Mouse (Mus musculus) megakaryocyte progenitor cell, adult 5-6 weeks (primary cell): ENCODE data around the gene Nedd4. TPM values are rescaled to one million over a fixed set of nuclear protein-coding genes. Genes with fewer than 3 reads are reported as not detected.
"Not testable (repeated sequence)": the region's sequence is repeated elsewhere in the genome, so short reads cannot be mapped to it uniquely, and the experiment has no call there.

Source experiments
- ATAC-seq: replicated peaks from 2 replicates; pipeline ENCODE4 v1.8.0; 2016; ENCODE audit warnings: mild to moderate bottlenecking, moderate TSS enrichment, inconsistent platforms; ENCODE audit not compliant: poor library complexity
- total RNA-seq, 2 experiments: library from RNA; stranded (forward) in 1 of 2; stranded (reverse) in 1 of 2; fragments of 157-497, 149-512 nt in 1 of 2; fragments of 200-1000 nt in 1 of 2; gene quantifications; 2 replicates each; pipeline versions ENCODE4 v1.2.3 to v1.2.4; 2015 to 2017

Nedd4 gene
- total RNA-seq (2015) (137 and 168 TPM in 2 replicates), total RNA-seq (2017) (163 and 210 TPM in 2 replicates)

DNA sequence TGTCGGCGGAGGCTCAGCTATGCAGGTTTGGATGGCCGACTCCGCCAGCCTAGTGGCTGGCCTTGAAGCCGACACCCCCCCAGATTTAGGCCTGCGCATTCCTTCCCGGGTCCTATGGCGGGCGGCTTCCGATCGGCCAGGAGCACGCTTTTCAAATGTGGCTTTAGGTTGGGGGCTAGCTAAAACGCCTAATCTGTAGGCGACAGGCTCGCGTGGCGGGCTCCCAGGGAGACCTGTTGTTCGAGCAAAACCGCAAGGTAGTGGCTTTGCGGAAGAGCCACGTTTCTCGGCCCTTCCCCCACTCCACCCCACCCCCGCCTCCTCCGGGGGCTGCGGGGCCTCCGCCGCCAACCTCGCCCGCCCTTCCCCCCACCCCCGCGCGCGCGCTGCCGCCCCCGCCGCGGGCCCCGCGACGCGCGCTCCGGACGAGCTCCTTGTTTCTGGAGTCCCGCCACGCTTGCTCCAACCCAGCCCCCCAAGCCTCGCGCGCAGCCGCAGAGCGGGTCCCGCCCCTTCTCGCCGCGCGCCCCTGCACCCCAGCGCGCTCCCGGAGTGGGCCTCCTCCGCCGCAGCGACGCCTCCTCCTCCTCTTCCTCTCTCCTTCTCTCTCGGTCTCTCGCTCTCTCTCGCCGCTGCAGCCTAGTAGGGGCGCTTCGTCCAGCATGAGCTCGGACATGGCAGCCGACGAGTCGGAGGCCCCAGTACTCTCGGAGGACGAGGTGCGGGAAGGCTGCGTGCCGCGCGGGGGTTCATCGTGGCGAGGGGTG is at the start of gene Nedd4:
Gene Nedd4, plus strand, starts transcription at position 452 of the 767 bp plus-strand sequence.
- ATAC-seq = peak; percentile 67

DNA sequence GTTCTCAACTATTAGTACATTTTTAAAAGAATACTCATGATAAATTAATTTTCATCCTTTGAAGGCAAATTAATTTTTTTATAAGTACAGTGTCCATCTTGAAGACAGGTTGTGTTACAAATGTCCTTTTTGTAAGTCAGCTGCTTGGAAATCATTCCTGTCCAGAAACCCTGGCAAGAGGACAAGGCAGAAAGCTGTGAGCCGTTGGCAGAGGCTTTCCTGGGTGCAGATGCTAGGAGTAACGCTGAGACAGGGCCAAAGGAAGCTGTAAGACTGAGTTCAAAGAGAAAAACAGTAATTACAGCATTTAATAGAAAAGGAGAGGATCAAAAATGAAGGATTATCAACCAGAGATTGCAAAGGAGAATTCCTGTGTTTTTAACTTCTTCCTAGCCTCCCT is 48.3 kb upstream of the Nedd4 start:
- no peak for ATAC-seq

DNA sequence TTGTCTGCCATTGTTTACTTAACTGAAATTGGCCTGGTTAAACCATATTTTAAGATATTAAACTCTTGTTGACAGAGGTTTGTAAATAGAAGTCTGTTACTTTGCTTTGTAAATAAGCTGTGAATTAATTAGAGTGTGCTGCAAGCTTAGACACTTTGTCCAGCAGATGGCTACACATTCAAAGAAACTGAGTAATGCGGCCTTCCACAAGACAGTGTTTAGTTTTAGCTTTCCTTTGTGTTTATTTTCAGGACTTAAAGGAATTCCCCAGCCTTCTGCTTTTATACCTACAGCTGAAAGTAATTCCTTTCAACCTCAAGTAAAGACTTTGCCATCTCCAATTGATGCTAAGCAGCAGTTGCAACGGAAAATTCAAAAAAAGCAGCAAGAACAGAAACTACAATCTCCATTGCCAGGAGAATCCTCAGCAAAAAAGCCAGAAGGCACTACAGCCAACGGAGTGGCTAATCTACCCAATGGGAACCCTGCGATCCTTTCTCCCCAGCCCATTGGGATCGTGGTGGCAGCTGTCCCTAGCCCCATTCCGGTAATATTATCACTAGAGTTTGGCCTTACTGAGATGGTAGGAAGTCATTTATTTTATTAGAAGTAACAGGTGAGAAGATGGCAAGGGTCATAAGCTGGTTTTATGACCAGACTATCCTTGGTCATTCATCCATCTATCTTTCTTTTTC is 47.2 kb upstream of the Nedd4 start:
- ATAC-seq = no peak

DNA sequence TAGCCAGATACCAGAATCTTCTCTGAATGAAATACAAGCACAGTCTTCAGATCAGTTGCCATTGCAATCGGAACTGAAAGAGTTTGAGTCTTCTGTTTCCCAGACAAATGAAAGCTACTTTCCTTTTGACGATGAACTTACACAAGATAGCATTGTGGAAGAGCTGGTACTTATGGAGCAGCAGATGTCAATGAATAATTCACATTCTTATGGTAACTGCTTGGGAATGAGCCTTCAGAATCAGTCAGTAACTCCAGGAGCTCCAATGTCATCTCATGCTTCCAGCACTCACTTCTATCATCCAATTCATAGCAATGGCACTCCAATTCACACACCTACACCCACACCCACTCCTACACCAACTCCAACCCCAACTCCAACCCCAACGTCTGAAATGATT is 44.1 kb upstream of the Nedd4 start:
- no peak for ATAC-seq

DNA sequence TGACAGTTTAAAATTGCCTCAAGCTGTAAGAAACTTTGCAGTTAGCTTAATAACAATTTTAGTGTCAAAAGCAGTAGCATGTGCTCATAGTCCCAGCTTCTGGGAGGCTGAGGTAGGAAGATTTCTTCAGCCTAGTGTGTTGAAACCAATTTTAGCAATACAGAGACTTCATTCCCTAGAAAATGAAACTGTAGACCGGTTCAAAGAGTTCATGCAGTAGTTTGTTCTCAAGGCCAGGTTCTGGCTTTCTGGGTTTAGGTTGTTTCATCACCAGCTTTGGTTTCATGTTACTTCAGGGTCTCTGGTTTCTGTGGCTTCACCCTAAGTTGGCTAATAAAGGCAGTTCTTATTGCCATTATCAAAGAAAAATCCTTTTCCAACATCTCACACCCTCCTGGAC is 38.5 kb upstream of the Nedd4 start:
- ATAC-seq = peak; percentile 85

DNA sequence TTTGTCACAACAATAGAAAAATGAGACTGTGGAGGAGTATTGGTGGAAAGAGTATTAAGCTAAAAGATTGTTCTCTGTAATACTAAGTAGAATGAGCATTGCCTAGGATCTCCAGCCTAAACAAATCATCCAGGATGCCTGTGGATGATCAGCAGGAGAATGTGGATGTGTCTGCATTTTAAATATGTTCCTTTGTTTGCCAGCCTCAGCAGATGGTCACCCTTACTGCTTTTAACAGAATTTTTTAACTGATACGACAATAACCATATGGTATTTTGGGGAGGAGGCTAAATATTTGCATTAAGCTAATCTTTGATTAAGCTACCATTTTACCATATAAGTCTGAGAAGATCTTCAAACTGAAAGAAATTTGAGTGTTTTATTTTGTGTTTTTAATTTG is 34.5 kb upstream of the Nedd4 start:
- no peak for ATAC-seq

DNA sequence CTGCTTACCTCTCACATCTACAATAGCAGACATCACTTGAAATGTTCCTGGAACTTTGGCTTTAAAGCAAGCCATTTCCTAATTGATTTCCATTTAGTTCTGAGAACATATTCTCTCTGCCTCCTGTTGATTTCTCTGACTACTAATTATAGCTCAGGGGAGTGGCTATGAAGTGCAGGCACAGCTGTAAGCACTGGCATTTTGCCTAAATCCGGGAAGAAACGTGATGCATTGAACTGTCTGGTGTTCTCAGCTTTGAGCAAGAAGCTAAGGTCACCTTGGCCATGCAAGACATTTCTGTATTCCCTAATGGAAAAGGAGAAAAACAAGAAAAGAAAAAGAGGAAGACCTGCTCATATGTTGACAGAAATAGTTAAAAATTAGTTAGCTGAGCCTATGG is 33.6 kb upstream of the Nedd4 start:
- ATAC-seq = peak; percentile 50; the same call in 1 of the 2 replicates

DNA sequence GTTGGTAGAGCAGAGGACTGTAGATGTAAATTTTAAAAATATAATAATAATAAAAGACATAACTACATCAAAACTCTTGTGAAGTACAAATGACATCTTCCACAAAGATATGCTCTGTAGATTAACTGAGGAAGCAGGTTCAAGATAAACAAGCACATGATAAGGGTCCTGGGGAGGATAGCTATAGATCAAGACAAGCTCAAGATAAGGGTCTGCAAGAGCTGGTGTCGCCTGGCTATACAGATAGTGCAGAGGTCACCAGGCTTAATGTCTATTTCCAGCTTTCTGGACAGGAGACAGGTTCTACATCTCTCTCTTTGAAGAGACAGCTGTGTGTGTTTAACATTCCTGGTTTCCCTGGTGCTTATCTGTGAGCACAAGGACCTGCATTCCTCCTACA is 29.9 kb upstream of the Nedd4 start:
- no peak; the same call in 1 of the 2 replicates for ATAC-seq

DNA sequence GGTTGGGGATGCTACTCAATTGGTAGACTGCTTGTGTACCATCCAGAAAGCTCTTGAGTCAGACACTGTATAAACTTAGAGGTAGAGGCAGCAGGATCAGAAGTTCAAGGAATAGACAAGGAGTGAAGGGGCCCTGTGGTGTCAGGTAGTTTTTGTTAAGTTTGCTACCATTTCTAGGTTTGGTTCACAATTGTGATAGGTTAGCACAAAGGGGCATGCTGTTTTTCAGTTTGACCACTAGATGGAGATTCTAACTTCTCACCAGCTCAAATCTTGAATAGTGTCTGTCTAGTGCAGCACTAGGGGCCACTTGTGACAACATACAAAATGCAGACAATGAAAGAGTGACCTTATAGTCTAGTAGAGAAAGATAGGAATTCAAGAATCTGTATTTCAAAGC is 27.0 kb upstream of the Nedd4 start:
- ATAC-seq = peak; percentile 63

DNA sequence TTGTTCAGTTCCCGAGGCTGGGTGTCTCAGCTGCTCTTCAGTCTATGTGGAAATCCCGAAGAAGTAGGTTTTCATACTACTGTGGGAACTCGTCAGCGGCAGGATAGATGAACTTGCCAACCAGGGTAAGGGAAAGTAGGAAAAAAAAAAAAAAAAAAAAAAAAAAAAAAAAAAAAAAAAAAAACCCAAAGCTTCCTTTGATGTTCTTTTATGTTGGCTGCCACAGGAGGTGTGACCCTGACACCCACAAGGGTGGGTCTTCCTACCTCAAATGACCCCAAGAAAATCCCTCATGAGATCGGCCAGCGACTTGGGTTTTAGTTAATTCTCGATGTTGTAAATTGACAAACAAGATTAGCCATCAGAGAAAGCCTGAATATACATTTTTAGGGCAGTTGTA is 25.6 kb upstream of the Nedd4 start:
- no peak for ATAC-seq

DNA sequence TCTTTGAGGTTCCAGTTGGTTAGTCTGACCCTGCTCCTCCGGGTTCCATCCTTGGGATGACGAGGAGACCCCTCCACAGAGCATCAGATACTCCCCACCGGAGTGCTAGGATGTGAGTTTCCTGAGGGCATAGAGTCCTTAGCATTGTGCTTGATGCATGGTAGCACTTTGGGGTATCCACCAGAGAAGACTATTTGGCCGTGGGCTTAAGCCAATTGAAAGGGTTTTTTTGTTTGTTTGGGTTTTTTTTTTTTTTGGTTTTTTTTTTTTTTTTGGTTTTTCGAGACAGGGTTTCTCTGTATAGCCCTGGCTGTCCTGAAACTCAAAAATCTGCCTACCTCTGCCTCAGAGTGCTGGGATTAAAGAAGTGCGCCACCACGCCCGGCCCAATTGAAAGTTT is 24.9 kb upstream of the Nedd4 start:
- no peak for ATAC-seq

DNA sequence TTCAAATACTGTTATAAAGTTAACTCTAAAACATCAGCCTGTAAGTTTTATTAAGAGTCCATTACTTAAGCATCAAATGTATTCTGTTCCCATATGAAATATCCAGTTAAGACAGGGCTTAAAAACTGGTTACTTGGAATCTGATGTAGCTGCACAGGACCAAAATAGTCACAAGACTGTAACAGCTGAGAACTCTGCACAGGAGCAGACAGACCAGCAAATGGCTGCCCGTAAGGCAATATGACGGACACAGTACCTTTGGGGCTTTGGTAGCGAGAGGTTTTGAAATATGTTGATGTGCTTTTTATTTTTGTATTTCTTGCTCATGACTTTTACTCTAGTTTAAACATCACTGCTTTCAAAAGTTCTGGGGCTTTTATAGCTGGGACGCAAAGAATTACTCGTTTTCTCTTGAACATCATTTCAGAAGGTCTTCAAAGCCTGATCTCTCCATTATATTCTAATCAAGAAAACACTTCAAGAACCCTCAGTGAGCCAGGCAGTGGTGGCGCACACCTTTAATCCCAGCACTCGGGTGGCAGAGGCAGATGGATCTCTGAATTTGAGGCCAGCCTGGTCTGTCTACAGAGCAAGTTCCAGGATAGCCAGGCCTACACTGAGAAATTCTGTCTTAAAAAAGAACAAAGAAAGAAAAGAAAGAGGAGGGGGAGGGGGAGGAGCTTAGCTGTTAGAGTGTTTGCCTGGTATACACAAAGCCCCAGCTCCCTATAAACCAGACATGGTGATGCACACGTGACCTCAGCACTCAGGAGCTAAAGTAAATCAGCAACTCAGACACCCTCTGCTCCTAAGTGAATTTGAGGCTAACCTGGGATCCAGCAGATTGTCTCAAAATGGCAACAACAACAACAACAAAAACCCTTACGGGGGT is 22.9 kb upstream of the Nedd4 start:
- ATAC-seq = peak; percentile 41

DNA sequence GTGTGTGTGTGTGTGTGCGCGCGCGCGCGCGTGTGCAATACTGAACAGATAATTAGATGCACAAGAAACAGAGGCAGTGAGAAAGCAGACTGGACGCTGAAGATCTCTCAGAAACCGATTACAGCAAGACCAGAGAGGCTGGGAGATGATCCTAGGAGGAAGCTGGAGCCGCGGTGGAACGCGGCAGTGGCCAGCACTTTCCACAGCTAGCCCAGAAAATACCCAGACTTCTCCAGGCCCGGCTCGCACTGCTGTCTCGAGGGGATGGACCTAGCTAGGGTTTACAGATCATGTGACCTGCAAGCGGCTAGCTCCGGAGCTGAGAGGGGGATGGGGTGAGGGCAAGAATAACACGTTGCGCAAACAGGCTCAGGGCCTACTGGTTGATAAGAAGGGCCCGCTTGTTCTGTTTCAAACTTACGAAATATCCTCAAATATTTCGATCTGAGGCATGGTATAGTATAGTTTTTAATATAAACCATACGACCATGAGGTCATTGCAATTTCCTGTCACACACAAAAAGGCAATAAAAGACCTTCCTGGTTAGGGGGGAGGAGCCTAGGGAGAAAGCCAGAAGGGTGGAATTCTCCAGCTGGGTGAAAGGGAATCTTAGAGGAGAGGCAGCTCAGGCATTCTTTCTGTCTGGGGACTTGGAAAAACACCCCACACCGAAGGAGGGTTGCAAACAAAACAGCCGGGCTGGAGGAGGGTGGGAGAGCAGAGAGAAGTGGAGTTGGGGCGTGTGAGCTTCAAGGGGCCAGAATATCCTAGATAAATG is 22.1 kb upstream of the Nedd4 start:
- peak; percentile 93 for ATAC-seq

DNA sequence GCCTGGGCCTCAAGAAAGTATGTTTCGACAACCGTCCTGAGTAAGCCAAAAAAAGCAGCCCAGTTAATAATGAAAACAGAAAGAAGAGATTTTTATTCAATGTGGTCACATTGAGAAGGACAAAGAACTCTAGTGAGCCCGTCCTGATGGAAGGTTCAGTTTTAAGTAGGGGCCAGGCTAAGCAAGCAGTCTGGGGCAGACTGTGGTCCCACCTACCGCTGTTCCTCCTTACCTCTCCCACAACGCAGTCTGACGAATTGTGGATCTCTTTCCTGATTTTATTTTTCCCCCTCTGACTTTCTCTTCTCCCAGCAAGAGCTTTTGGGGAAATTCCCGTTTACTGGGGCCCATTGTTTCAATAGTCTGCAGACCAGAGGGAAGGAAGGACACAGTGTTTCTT is 21.5 kb upstream of the Nedd4 start:
- no peak for ATAC-seq

DNA sequence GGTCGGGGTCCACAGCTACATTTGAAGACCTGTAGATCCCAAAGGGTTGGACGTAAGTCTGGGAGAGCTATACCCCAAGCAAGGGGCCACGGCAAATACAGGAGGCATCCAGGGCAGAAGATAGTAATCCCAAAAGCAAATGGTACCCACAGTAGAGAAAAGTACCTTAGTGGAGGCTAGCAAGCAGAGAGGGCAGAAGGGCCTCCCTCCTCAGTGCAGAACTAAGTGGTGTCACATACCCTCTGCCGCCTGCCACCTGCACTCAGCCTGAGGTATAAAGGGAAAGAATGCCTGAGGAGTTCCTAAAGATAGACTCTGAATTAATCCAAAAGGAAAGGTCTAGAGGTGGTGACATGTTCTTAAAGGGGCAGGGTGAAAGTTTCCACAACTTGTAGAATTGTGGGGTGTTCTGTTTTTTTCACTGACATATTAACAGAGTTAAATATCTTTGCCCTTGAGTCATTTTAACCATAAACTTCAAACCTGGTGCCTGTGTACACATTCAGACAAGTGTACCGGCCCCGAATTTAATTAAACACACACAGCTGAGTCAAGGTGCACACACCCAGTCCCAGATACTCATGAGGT is 21.0 kb upstream of the Nedd4 start:
- ATAC-seq = no peak

DNA sequence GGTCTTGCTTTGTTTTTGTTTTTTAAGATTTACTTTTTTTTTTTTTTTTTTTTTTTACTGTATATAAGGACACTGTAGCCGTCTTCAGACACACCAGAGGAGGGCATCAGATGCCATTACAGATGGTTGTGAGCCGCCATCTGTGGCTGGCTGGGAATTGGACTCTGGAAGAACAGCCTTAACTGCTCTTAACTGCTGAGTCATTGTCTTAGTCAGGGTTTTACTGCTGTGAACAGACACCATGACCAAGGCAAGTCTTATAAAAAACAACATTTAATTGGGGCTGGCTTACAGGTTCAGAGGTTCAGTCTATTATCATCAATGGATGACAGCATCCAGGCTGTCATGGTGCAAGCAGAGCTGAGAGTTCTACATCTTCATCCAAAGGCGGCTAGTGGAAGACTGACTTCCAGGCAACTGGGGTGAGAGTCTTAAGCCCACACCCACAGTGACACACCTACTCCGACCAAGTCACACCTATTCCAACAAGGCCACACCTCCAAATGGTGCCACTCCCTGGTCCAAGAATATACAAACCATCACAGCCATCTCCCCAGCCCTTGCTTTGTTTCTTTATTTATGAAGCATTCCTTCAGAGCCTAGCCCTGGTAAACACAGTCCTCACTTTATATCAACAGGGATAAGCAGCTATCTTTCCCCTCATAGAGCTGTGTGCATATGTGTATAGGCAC is 19.2 kb upstream of the Nedd4 start:
- not testable (repeated sequence) for ATAC-seq

DNA sequence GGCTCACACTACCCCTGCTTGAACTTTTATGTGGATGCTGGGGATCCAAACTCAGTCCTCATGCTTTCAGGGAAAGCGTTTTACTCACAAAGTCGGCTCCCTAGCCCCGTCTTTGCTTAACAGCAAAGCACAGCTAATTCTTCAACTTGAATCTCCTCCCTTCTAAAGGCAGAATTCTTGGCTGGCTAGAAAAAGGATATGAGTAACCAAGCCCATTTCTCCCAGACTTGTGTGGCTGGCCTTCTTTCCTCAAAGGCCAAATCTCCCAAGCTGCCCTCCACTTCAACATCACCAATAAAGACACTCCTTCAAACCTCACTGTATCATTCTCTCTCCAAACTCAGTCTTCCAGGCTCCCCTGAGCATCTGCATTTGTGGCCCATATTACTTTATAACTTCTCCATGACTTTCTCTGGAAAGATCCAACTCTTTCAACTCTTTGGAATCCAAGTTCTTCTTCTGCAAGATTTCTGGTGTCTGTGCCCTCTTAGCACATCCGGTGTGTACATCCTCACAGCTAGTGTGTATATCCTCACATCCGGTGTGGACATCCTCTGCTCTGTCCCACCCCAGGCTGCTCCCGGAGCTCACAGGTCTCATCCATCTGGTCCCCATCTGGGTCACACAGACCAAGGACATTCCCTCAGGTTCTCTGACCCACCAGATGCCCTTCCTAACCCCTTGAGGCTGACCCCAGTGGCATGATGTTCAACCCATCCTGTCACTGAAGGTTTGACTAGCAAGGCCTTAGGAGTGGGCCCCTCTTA is 18.3 kb upstream of the Nedd4 start:
- no peak for ATAC-seq

DNA sequence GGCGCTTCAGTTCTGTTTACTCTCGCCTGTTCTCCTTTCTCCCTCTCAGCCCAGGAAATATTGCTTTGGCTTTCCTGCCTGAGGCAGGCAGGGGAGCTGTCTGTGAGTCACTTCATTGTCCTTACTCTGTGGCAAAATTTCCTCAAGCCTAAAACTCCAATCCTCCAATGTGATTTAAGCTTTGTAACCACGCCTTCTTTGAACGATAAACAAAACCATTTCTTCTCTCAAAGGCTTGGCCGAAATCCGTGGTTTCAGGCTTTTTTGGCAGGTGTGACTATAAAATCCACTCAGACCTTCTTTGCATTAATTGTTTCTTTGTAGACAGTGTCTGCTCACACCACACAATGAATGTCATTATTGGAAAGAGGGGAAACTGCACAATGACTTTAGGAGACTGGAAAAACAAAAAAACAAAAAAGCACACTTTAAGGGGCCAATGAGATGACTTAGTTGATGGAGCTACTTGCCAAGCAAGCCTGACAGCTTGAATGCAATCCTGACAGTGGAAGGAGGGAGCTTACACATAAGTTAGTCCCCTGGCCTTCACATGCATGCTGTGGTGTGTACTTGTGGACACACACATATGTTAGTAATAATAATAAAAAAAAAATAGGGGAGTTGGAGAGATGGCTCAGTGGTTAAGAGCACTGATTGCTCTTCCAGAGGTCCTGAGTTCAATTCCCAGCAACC is 17.6 kb upstream of the Nedd4 start:
- no peak for ATAC-seq
